Mouse (Mus musculus) CH12.LX (cell line): ENCODE data around the gene Cep135. TPM values are rescaled to one million over a fixed set of nuclear protein-coding genes. Genes with fewer than 3 reads are reported as not detected.

Source experiments
- DNase-seq: peaks from one replicate; pipeline ENCODE4 v3.0.0-alpha.2; 2013; ENCODE audit errors: extremely low read depth
- H3K27ac ChIP-seq: 2 replicates; pipeline ENCODE4 v1.5.1; 2012; ENCODE audit warnings: low read depth, mild to moderate bottlenecking, control low read depth, moderate library complexity; ENCODE audit not compliant: insufficient read depth
- H3K27me3 ChIP-seq: replicated peaks from 2 replicates; pipeline ENCODE3; 2012; ENCODE audit warnings: inconsistent platforms
- H3K36me3 ChIP-seq, 2 experiments: replicated peaks in 1 of 2; 2 replicates each; pipeline versions ENCODE3 to v1.6.1; 2012; ENCODE audit warnings: inconsistent platforms in 1 of 2, low read length in 1 of 2, mild to moderate bottlenecking in 1 of 2, mixed read lengths in 1 of 2, moderate library complexity in 1 of 2; ENCODE audit not compliant: control insufficient read depth in 1 of 2, insufficient read depth in 1 of 2
- H3K4me1 ChIP-seq, 2 experiments: 2 replicates each; pipeline ENCODE4 v1.6.1; 2012; ENCODE audit warnings: inconsistent platforms in 1 of 2, moderate library complexity in 1 of 2; ENCODE audit not compliant: insufficient read depth in 2 of 2, control insufficient read depth in 1 of 2
- H3K4me2 ChIP-seq: 2 replicates; pipeline ENCODE4 v1.6.1; 2012; ENCODE audit warnings: low read depth, mild to moderate bottlenecking, control low read depth; ENCODE audit not compliant: poor library complexity, insufficient read depth, severe bottlenecking
- H3K4me3 ChIP-seq, 3 experiments: fragments of 150-350 bp in 1 of 3; sonication (generic) in 1 of 3; replicated peaks in 1 of 3; 2 replicates each; pipeline versions ENCODE3 to v1.5.1; 2011 to 2012; ENCODE audit warnings: low read depth in 2 of 3, low read length in 2 of 3, mild to moderate bottlenecking in 2 of 3, moderate library complexity in 2 of 3, control low read depth in 1 of 3, improper control_type of control experiment in 1 of 3, inconsistent platforms in 1 of 3, mixed read lengths in 1 of 3; ENCODE audit not compliant: poor library complexity in 1 of 3
- H3K79me2 ChIP-seq: replicated peaks from 2 replicates; pipeline ENCODE4 v1.6.1; 2012; ENCODE audit warnings: mild to moderate bottlenecking, moderate library complexity; ENCODE audit not compliant: control insufficient read depth, poor library complexity, insufficient read depth, severe bottlenecking; ENCODE audit errors: extremely low read depth
- H3K9ac ChIP-seq: 2 replicates; pipeline ENCODE4 v1.6.1; 2012; ENCODE audit warnings: low read depth, mild to moderate bottlenecking, control low read depth, moderate library complexity; ENCODE audit not compliant: insufficient read depth
- H3K9me3 ChIP-seq: replicated peaks from 2 replicates; pipeline ENCODE3; 2012; ENCODE audit warnings: low read length, inconsistent platforms, mixed read lengths
- CTCF ChIP-seq, 2 experiments: IDR thresholded peaks in 1 of 2; conservative IDR thresholded peaks in 1 of 2; 2 replicates each; pipeline ENCODE4 v1.5.1; 2011 to 2012; ENCODE audit warnings: low read depth in 2 of 2, low read length in 2 of 2, improper control_type of control experiment in 1 of 2, inconsistent platforms in 1 of 2, mild to moderate bottlenecking in 1 of 2, moderate library complexity in 1 of 2
- JUND ChIP-seq: conservative IDR thresholded peaks from 2 replicates; pipeline ENCODE4 v1.6.1; 2011; ENCODE audit warnings: low read depth, low read length, improper control_type of control experiment
- KAT2A ChIP-seq: IDR thresholded peaks from 2 replicates; pipeline ENCODE4 v1.6.1; 2012; ENCODE audit warnings: low read length, improper control_type of control experiment, inconsistent platforms; ENCODE audit not compliant: insufficient replicate concordance
- MAZ ChIP-seq: IDR thresholded peaks from 2 replicates; pipeline ENCODE4 v1.6.1; 2012; ENCODE audit warnings: low read depth, mild to moderate bottlenecking, inconsistent platforms, low read length, improper control_type of control experiment, moderate library complexity
- MEF2A ChIP-seq: IDR thresholded peaks from 2 replicates; pipeline ENCODE4 v1.6.1; 2014; ENCODE audit warnings: low read depth, mild to moderate bottlenecking, inconsistent platforms, low read length, improper control_type of control experiment, borderline replicate concordance
- MYC ChIP-seq: IDR thresholded peaks from 2 replicates; pipeline ENCODE4 v1.6.1; 2011; ENCODE audit warnings: low read depth, mild to moderate bottlenecking, improper control_type of control experiment, low read length
- SIN3A ChIP-seq: IDR thresholded peaks from 2 replicates; pipeline ENCODE4 v1.6.1; 2012; ENCODE audit warnings: low read length, improper control_type of control experiment, inconsistent platforms
- SMC3 ChIP-seq: IDR thresholded peaks from 2 replicates; pipeline ENCODE4 v1.6.1; 2011; ENCODE audit warnings: low read depth, low read length, improper control_type of control experiment
- USF1 ChIP-seq: IDR thresholded peaks from 2 replicates; pipeline ENCODE4 v1.6.1; 2014; ENCODE audit warnings: low read depth, mild to moderate bottlenecking, inconsistent platforms, low read length, improper control_type of control experiment
- ZMIZ1 ChIP-seq: IDR thresholded peaks from 2 replicates; pipeline ENCODE4 v1.6.1; 2012; ENCODE audit warnings: low read depth, mild to moderate bottlenecking, inconsistent platforms, low read length, improper control_type of control experiment
- dilution Hi-C: fragments of 300-500 bp; cut with MboI; formaldehyde crosslinking; loops from 2 replicates; pipeline ENCODE4 v1.14.3; 2020; ENCODE audit warnings: low sequenced_read_pairs; ENCODE audit not compliant: extremely low pct_unique_long_range_greater_than_20kb, extremely low pct_ligation_motif_present
- in situ Hi-C: fragments of 300-500 bp; cut with MboI; formaldehyde crosslinking; loops from 3 replicates; pipeline ENCODE4 v1.14.3; 2019; ENCODE audit warnings: low sequenced_read_pairs, low pct_ligation_motif_present, low pct_unique_long_range_greater_than_20kb, mixed read lengths
- polyA plus RNA-seq: library from polyadenylated mRNA; unstranded; fragments of >175 nt; gene quantifications from 2 replicates; pipeline ENCODE4 v1.2.1, GENCODE M21; 2012; ENCODE audit warnings: low read depth; ENCODE audit not compliant: insufficient read length
- total RNA-seq, 2 experiments: library from RNA; depleted of rRNA; stranded (reverse); fragments of 300-350 nt in 1 of 2; fragments of >200 nt in 1 of 2; gene quantifications; 2 replicates each; pipeline ENCODE4 v1.2.3; 2012 to 2014

The Cep135 gene
- total and polyA plus RNA-seq, 3 experiments, result 8.0 to 12.1 (median 11.7) TPM

DNA sequence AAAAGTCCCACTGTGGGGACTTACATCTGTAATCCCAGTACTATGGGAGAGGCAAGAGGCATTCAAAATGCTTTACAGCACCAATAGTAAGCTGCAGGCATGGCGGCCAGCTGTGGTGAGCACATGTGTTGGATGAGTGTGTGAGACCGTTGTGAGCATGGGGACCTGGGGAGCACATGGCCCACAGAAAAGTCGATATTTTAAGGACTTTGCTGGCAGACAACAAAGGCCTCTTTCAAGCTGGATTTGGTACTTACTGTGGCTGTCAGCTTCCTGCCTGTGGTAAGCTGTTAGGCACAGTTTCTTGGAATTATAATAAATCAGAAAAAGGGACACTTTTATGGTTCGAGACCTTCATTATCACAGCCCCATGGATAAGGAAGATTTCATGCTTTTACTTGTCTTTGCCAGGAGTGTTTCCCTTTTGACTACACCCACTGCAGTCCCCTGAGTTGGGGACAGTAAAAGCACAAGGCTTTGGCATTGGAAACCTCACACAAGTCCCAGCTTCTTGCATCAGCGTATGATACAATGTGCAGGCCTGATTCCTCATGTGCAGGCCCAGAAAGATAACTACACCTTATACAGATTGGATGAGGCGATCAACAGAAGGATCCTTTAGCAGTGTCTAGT lies 24.5 kb downstream of the Cep135 start:
- H3K27ac ChIP-seq, result no peak overlapping the region
- H3K4me2 ChIP-seq, result no peak overlapping the region
- H3K36me3 ChIP-seq, result peaks cover 65 to 87% of the 10 kb centered on the region in 2 experiments
- no peaks in the 10 kb centered on the region for H3K79me2 ChIP-seq
- in situ Hi-C loops, result no loop called here
- no peaks in the 10 kb centered on the region for H3K27me3 ChIP-seq
- TF ChIP-seq SMC3 (no peak), SIN3A (no peak)
- DNase-seq, result no peak
- no peaks in the 10 kb centered on the region for H3K9me3 ChIP-seq
- no peak overlapping the region for H3K4me3 ChIP-seq
- dilution Hi-C loops, result no loop called here
- H3K4me1 ChIP-seq, result no peaks in the 10 kb centered on the region
- H3K9ac ChIP-seq, result no peak overlapping the region

- no peak for TF ChIP-seq JUND
- TF ChIP-seq USF1, result no peak
- TF ChIP-seq MEF2A, result no peak
- no peak for TF ChIP-seq ZMIZ1
- TF ChIP-seq CTCF (conservative IDR thresholded peaks at IDR 0.05 in 1 of 2, IDR thresholded peaks at IDR 0.05 in 1 of 2; ENCODE audit: low read depth in 2 of 2, low read length in 2 of 2), result no peak
- no peak for TF ChIP-seq MAZ
- no peak for TF ChIP-seq KAT2A
- no peak for TF ChIP-seq MYC
- Histone ChIP-seq H3K27me3 (no peaks in the 10 kb centered on the region), H3K9ac (no peak overlapping the region), H3K4me1 (no peaks in the 10 kb centered on the region), H3K79me2 (no peaks in the 10 kb centered on the region), H3K9me3 (no peaks in the 10 kb centered on the region), H3K27ac (no peak overlapping the region), H3K4me2 (no peak overlapping the region), H3K4me3 (no peak overlapping the region), H3K36me3 (peaks cover 66 to 88% of the 10 kb centered on the region in 2 experiments)
- in situ Hi-C loops, result no loop called here
- no peak for DNase-seq
- dilution Hi-C loops, result no loop called here
Observed at GRCm38 (mm10) chr5:76615276-76615675, 26.8 kb downstream of the Cep135 start.

DNA sequence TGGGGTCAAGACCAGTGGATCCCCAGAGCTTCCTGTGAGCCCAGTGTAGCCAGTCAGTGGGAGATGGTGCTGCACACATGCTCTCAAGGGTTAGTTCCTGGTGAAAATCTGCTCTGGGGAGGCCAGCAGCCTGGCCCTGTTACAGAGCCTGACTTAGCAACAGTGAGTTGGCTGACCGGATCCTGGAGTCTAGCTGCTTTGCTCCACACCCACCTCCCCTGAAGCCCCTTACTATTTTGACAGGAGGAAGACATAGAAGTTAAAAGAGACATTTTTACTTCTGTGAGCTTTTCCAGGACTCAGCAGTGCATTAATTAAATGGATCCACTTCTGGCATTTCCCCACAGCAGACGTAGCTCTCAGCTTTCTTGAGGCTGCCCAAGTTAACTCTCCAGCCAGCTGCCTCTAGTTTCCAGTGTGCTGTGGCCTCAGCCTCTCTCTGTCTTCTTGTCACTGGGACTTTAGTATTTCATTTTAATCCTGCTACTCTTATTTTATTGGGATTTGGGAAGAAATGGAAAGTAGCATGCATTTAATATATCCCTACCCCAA lies 27.8 kb downstream of the Cep135 start:
- no peak overlapping the region for H3K4me2 ChIP-seq
- in situ Hi-C loops, result no loop called here
- TF ChIP-seq USF1, result no peak
- no peak for TF ChIP-seq MAZ
- no peaks in the 10 kb centered on the region for H3K27me3 ChIP-seq
- H3K4me3 ChIP-seq, result no peak overlapping the region
- no peak overlapping the region for H3K27ac ChIP-seq
- no peak overlapping the region for H3K9ac ChIP-seq
- H3K36me3 ChIP-seq, result peaks cover 58 to 87% of the 10 kb centered on the region in 2 experiments
- no peaks in the 10 kb centered on the region for H3K79me2 ChIP-seq
- no peaks in the 10 kb centered on the region for H3K4me1 ChIP-seq
- dilution Hi-C loops, result no loop called here
- DNase-seq, result no peak
- H3K9me3 ChIP-seq, result no peaks in the 10 kb centered on the region
